Mouse (Mus musculus) lung, embryonic 16.5 days (tissue): ENCODE results near the gene Olfr1100. TPM values are rescaled to one million over a fixed set of nuclear protein-coding genes. Genes with fewer than 3 reads are reported as not detected.

ENCODE experiments used
- ATAC-seq: fragments of 200-750 bp; cut with Nextera tagmentation; 2 replicates; pipeline ENCODE4 v1.8.0; 2017; ENCODE audit warnings: low read depth, mild to moderate bottlenecking, moderate library complexity
- H3K27ac ChIP-seq: fragments of 300-500 bp; sonication (generic); 2 replicates; pipeline ENCODE4 v1.5.1; 2014; ENCODE audit warnings: mild to moderate bottlenecking, control low read depth, low read length
- H3K27me3 ChIP-seq: fragments of 300-500 bp; sonication (generic); 2 replicates; pipeline ENCODE4 v1.6.1; 2014; ENCODE audit warnings: low read depth, low read length, mixed read lengths; ENCODE audit not compliant: control insufficient read depth, insufficient read depth
- H3K36me3 ChIP-seq: fragments of 300-500 bp; sonication (generic); 2 replicates; pipeline ENCODE4 v1.6.1; 2014; ENCODE audit warnings: low read length; ENCODE audit not compliant: control insufficient read depth, insufficient read depth
- H3K4me1 ChIP-seq: fragments of 300-500 bp; sonication (generic); replicated peaks from 2 replicates; pipeline ENCODE4 v1.6.1; 2014; ENCODE audit warnings: low read length, mixed read lengths; ENCODE audit not compliant: control insufficient read depth, insufficient read depth
- H3K4me2 ChIP-seq: fragments of 300-500 bp; sonication (generic); 2 replicates; pipeline ENCODE4 v1.6.1; 2014; ENCODE audit warnings: low read depth, low read length, control low read depth
- H3K4me3 ChIP-seq: fragments of 300-500 bp; sonication (generic); 2 replicates; pipeline ENCODE4 v1.5.1; 2014; ENCODE audit warnings: mild to moderate bottlenecking, low read length, control low read depth
- H3K9ac ChIP-seq: fragments of 300-500 bp; sonication (generic); 2 replicates; pipeline ENCODE4 v1.6.1; 2014; ENCODE audit warnings: low read length, control low read depth
- H3K9me3 ChIP-seq: fragments of 300-500 bp; sonication (generic); 2 replicates; pipeline ENCODE4 v1.6.1; 2016; ENCODE audit warnings: low read length; ENCODE audit not compliant: control insufficient read depth
- WGBS: fragments of 180-500 bp; shearing (Covaris S2); extraction: QIAGEN DNeasy Blood & Tissue Kit; methylation state at CpG from one replicate; pipeline ENCODE4 v1.1.7; 2014; 5-methylcytosine and 5-hydroxymethylcytosine counted together
- polyA plus RNA-seq: library from polyadenylated mRNA; unstranded; fragments of >200 nt; fragmentation: Nextera tagmentation; extraction: Ambion mirVana; gene quantifications from 2 replicates; pipeline ENCODE4 v1.2.1, GENCODE M21; 2015

Gene Olfr1100
- not detected in 2 replicates for polyA plus RNA-seq

- H3K27ac ChIP-seq, result no peak within 1 kb of the TSS
- no peaks in the 10 kb centered on the region for H3K36me3 ChIP-seq
Observed at GRCm38 (mm10) chr2:86979854-86980253, at the start of gene Olfr1100. Gene Olfr1100 (minus strand): TSS chr2:86979954.

GRCm38 (mm10) chr2:87026980-87027379 lies 47.2 kb upstream of the Olfr1100 start, which contains the start of gene Olfr1104:
Gene Olfr1104 (minus strand): TSS chr2:87027080.
- no peaks in the 10 kb centered on the region for H3K9me3 ChIP-seq
- WGBS, result 70% methylated on average over 1 of the region's 1 CpGs
- H3K4me1 ChIP-seq, result no peaks in the 10 kb centered on the region
- H3K9ac ChIP-seq, result no peak within 1 kb of the TSS
- H3K4me3 ChIP-seq, result no peak within 1 kb of the TSS
- no peaks in the 10 kb centered on the region for H3K27me3 ChIP-seq
- no peak within 1 kb of the TSS for H3K4me2 ChIP-seq
- no peak within 1 kb of the TSS for H3K27ac ChIP-seq
- ATAC-seq, result no peak
- no peaks in the 10 kb centered on the region for H3K36me3 ChIP-seq

More at GRCm38 (mm10) chr2:86979854-86980253, at the start of gene Olfr1100:
- H3K4me2 ChIP-seq, result no peak within 1 kb of the TSS
- 64% methylated on average over 3 of the region's 3 CpGs for WGBS
- no peaks in the 10 kb centered on the region for H3K9me3 ChIP-seq
- H3K9ac ChIP-seq, result no peak within 1 kb of the TSS
- no peaks in the 10 kb centered on the region for H3K27me3 ChIP-seq
- no peaks in the 10 kb centered on the region for H3K4me1 ChIP-seq
- ATAC-seq, result no peak
- H3K4me3 ChIP-seq, result no peak within 1 kb of the TSS

GRCm38 (mm10) chr2:86998098-86998497 lies 18.3 kb upstream of the Olfr1100 start, which contains the start of gene Olfr1102:
Gene Olfr1102 (plus strand): TSS chr2:86998398.
- H3K9me3 ChIP-seq, result no peaks in the 10 kb centered on the region
- H3K4me1 ChIP-seq, result no peaks in the 10 kb centered on the region
- no peaks in the 10 kb centered on the region for H3K36me3 ChIP-seq
- ATAC-seq, result no peak
- H3K4me3 ChIP-seq, result no peak within 1 kb of the TSS
- H3K27ac ChIP-seq, result no peak within 1 kb of the TSS
- H3K4me2 ChIP-seq, result no peak within 1 kb of the TSS
- H3K27me3 ChIP-seq, result no peaks in the 10 kb centered on the region
- H3K9ac ChIP-seq, result no peak within 1 kb of the TSS

- Histone ChIP-seq H3K9me3 (no peaks in the 10 kb centered on the region), H3K27ac (no peak within 1 kb of the TSS), H3K9ac (no peak within 1 kb of the TSS), H3K4me3 (no peak within 1 kb of the TSS), H3K36me3 (no peaks in the 10 kb centered on the region), H3K4me1 (no peaks in the 10 kb centered on the region), H3K27me3 (no peaks in the 10 kb centered on the region), H3K4me2 (no peak within 1 kb of the TSS)
- WGBS, result 67% methylated on average over 3 of the region's 3 CpGs
- no peak for ATAC-seq
Observed at GRCm38 (mm10) chr2:86991121-86991520, 11.4 kb upstream of the Olfr1100 start, which contains the start of gene Olfr1101. Gene Olfr1101 (minus strand): TSS chr2:86991221.

- no peaks in the 10 kb centered on the region for H3K27me3 ChIP-seq
- no peaks in the 10 kb centered on the region for H3K4me1 ChIP-seq
- no peak within 1 kb of the TSS for H3K4me2 ChIP-seq
- no peak within 1 kb of the TSS for H3K27ac ChIP-seq
- no peaks in the 10 kb centered on the region for H3K36me3 ChIP-seq
- H3K9ac ChIP-seq, result no peak within 1 kb of the TSS
- H3K9me3 ChIP-seq, result no peaks in the 10 kb centered on the region
- no peak for ATAC-seq
- no peak within 1 kb of the TSS for H3K4me3 ChIP-seq
- 68% methylated on average over 1 of the region's 1 CpGs for WGBS
Observed at GRCm38 (mm10) chr2:86960593-86960992, 19.2 kb downstream of the Olfr1100 start, which contains the start of gene Olfr1099. Gene Olfr1099 (minus strand): TSS chr2:86960693.

GRCm38 (mm10) chr2:86926557-86926956 lies 53.2 kb downstream of the Olfr1100 start:
- H3K9ac ChIP-seq, result no peak overlapping the region
- no peaks in the 10 kb centered on the region for H3K4me1 ChIP-seq
- no peak for ATAC-seq
- no peaks in the 10 kb centered on the region for H3K27me3 ChIP-seq
- H3K9me3 ChIP-seq, result no peaks in the 10 kb centered on the region
- no peak overlapping the region for H3K4me3 ChIP-seq
- no peak overlapping the region for H3K4me2 ChIP-seq
- no peak overlapping the region for H3K27ac ChIP-seq
- H3K36me3 ChIP-seq, result no peaks in the 10 kb centered on the region

Other genes starting within 250 kb of the Olfr1100 start
- not detected in 2 replicates for gene Olfr1089, start 246.3 kb downstream of the Olfr1100 start, polyA plus RNA-seq
- gene Olfr1090, start 221.0 kb downstream of the Olfr1100 start, polyA plus RNA-seq, result not detected in 2 replicates
- gene Olfr1093, start 197.5 kb downstream of the Olfr1100 start, polyA plus RNA-seq, result not detected in 2 replicates
- not detected in 2 replicates for gene Olfr141, start 169.9 kb downstream of the Olfr1100 start, polyA plus RNA-seq
- gene Olfr1094, start 155.3 kb downstream of the Olfr1100 start, polyA plus RNA-seq, result not detected in 2 replicates
- not detected in 2 replicates for gene Olfr1095, start 128.3 kb downstream of the Olfr1100 start, polyA plus RNA-seq
- gene Gm13723, start 105.2 kb downstream of the Olfr1100 start, polyA plus RNA-seq, result not detected in 2 replicates
- gene Olfr1097, start 87.7 kb downstream of the Olfr1100 start, polyA plus RNA-seq, result not detected in 2 replicates
- not detected in 2 replicates for gene Olfr1098, start 55.4 kb downstream of the Olfr1100 start, polyA plus RNA-seq
- gene Olfr1099, start 19.3 kb downstream of the Olfr1100 start, polyA plus RNA-seq, result not detected in 2 replicates
- gene Olfr1101, start 11.3 kb upstream of the Olfr1100 start, polyA plus RNA-seq, result not detected in 2 replicates
- gene Olfr1102, start 18.4 kb upstream of the Olfr1100 start, polyA plus RNA-seq, result not detected in 2 replicates
- gene Olfr1104, start 47.1 kb upstream of the Olfr1100 start, polyA plus RNA-seq, result not detected in 2 replicates
- not detected in 2 replicates for gene Olfr1105, start 56.6 kb upstream of the Olfr1100 start, polyA plus RNA-seq
- not detected in 2 replicates for gene Olfr1106, start 72.3 kb upstream of the Olfr1100 start, polyA plus RNA-seq
- not detected in 2 replicates for gene Olfr1107, start 95.9 kb upstream of the Olfr1100 start, polyA plus RNA-seq
- not detected in 2 replicates for gene Olfr1109, start 116.1 kb upstream of the Olfr1100 start, polyA plus RNA-seq
- gene Olfr259, start 134.6 kb upstream of the Olfr1100 start, polyA plus RNA-seq, result not detected in 2 replicates
- not detected in 2 replicates for gene Olfr1110, start 160.3 kb upstream of the Olfr1100 start, polyA plus RNA-seq
- gene Olfr1111, start 172.7 kb upstream of the Olfr1100 start, polyA plus RNA-seq, result not detected in 2 replicates
- gene Olfr1112, start 207.8 kb upstream of the Olfr1100 start, polyA plus RNA-seq, result not detected in 2 replicates
- not detected in 2 replicates for gene Olfr1113, start 229.0 kb upstream of the Olfr1100 start, polyA plus RNA-seq